Mouse (Mus musculus) stomach, embryonic 15.5 days (tissue): ENCODE measurements at regions not wholly inside any gene's neighbourhood (a gene's known extent, or its start where the extent isn't known, plus 50 kb on each side); places are given as distances from the start of the nearest gene placed in this dataset.

ENCODE experiments used
- ATAC-seq: fragments of 200-750 bp; cut with Nextera tagmentation; 2 replicates; pipeline ENCODE4 v1.8.0; 2017; ENCODE audit warnings: low read depth, moderate number of reproducible peaks, moderate TSS enrichment; ENCODE audit not compliant: insufficient read depth, low FRiP score
- H3K27ac ChIP-seq: fragments of 300-500 bp; sonication (generic); 2 replicates; pipeline ENCODE4 v1.5.1; 2015; ENCODE audit warnings: mild to moderate bottlenecking, inconsistent platforms
- H3K27me3 ChIP-seq: fragments of 300-500 bp; sonication (generic); replicated peaks from 2 replicates; pipeline ENCODE4 v1.6.1; 2015; ENCODE audit warnings: inconsistent platforms
- H3K36me3 ChIP-seq: fragments of 300-500 bp; sonication (generic); 2 replicates; pipeline ENCODE4 v1.6.1; 2015; ENCODE audit warnings: inconsistent platforms
- H3K4me1 ChIP-seq: fragments of 300-500 bp; sonication (generic); 2 replicates; pipeline ENCODE4 v1.6.1; 2015; ENCODE audit warnings: inconsistent platforms
- H3K4me2 ChIP-seq: fragments of 300-500 bp; sonication (generic); 2 replicates; pipeline ENCODE4 v1.6.1; 2015; ENCODE audit warnings: mild to moderate bottlenecking, inconsistent platforms
- H3K4me3 ChIP-seq: fragments of 300-500 bp; sonication (generic); replicated peaks from 2 replicates; pipeline ENCODE4 v1.5.1; 2015; ENCODE audit warnings: inconsistent platforms
- H3K9ac ChIP-seq: fragments of 300-500 bp; sonication (generic); 2 replicates; pipeline ENCODE4 v1.6.1; 2015; ENCODE audit warnings: inconsistent platforms
- H3K9me3 ChIP-seq: fragments of 300-500 bp; sonication (generic); 2 replicates; pipeline ENCODE4 v1.6.1; 2016; ENCODE audit warnings: inconsistent platforms
- WGBS: fragments of 180-500 bp; shearing (Covaris S2); methylation state at CpG from one replicate; pipeline ENCODE4 v1.1.7; 2015; 5-methylcytosine and 5-hydroxymethylcytosine counted together

- Histone ChIP-seq H3K27me3 (no peaks in the 10 kb centered on the region), H3K4me1 (no peaks in the 10 kb centered on the region), H3K9ac (no peak overlapping the region), H3K27ac (no peak overlapping the region), H3K9me3 (no peaks in the 10 kb centered on the region), H3K4me3 (no peak overlapping the region), H3K4me2 (no peak overlapping the region), H3K36me3 (no peaks in the 10 kb centered on the region)
- 51% methylated on average over 1 of the region's 1 CpGs for WGBS
- ATAC-seq, result no peak
These were observed 544.3 kb upstream of the Rag2 start for GRCm38 (mm10) chr2:101080231-101080630.

- Histone ChIP-seq H3K27me3 (no peaks in the 10 kb centered on the region), H3K27ac (no peak overlapping the region), H3K4me1 (no peaks in the 10 kb centered on the region), H3K4me2 (no peak overlapping the region), H3K9ac (no peak overlapping the region), H3K9me3 (no peaks in the 10 kb centered on the region), H3K4me3 (no peak overlapping the region), H3K36me3 (no peaks in the 10 kb centered on the region)
- no peak for ATAC-seq
These were observed 540.7 kb upstream of the Rag2 start for GRCm38 (mm10) chr2:101083813-101084212.

GRCm38 (mm10) chr2:101084648-101085047, 539.9 kb upstream of the Rag2 start:
- no peak overlapping the region for H3K4me2 ChIP-seq
- ATAC-seq, result no peak
- H3K27ac ChIP-seq, result no peak overlapping the region
- H3K4me3 ChIP-seq, result no peak overlapping the region
- H3K9me3 ChIP-seq, result no peaks in the 10 kb centered on the region
- no peak overlapping the region for H3K9ac ChIP-seq
- H3K36me3 ChIP-seq, result no peaks in the 10 kb centered on the region
- no peaks in the 10 kb centered on the region for H3K4me1 ChIP-seq
- no peaks in the 10 kb centered on the region for H3K27me3 ChIP-seq
- WGBS, result 83% methylated on average over 1 of the region's 1 CpGs

- no peak for ATAC-seq
- 62% methylated on average over 1 of the region's 1 CpGs for WGBS
These were observed 517.2 kb upstream of the Rag2 start for GRCm38 (mm10) chr2:101107183-101107872.

GRCm38 (mm10) chr2:101136867-101137266, 487.7 kb upstream of the Rag2 start:
- Histone ChIP-seq H3K36me3 (no peaks in the 10 kb centered on the region), H3K9me3 (no peaks in the 10 kb centered on the region), H3K27ac (no peak overlapping the region), H3K4me1 (no peaks in the 10 kb centered on the region), H3K4me2 (no peak overlapping the region), H3K4me3 (no peak overlapping the region), H3K9ac (no peak overlapping the region), H3K27me3 (no peaks in the 10 kb centered on the region)
- 11% methylated on average over 1 of the region's 1 CpGs for WGBS
- no peak for ATAC-seq

More at GRCm38 (mm10) chr2:101107183-101107872, 517.2 kb upstream of the Rag2 start:
- Histone ChIP-seq H3K9me3 (no peaks in the 10 kb centered on the region), H3K36me3 (no peaks in the 10 kb centered on the region), H3K4me2 (no peak overlapping the region), H3K4me1 (no peaks in the 10 kb centered on the region), H3K27ac (no peak overlapping the region), H3K4me3 (no peak overlapping the region), H3K9ac (no peak overlapping the region), H3K27me3 (no peaks in the 10 kb centered on the region)

GRCm38 (mm10) chr2:101139931-101140330, 484.6 kb upstream of the Rag2 start:
- Histone ChIP-seq H3K36me3 (no peaks in the 10 kb centered on the region), H3K27ac (no peak overlapping the region)

GRCm38 (mm10) chr2:101156755-101157271, 467.7 kb upstream of the Rag2 start:
- no peak overlapping the region for H3K27ac ChIP-seq
- no peak for ATAC-seq
- WGBS, result 71% methylated on average over 5 of the region's 5 CpGs
- no peaks in the 10 kb centered on the region for H3K9me3 ChIP-seq
- no peak overlapping the region for H3K4me3 ChIP-seq
- H3K4me2 ChIP-seq, result no peak overlapping the region
- H3K36me3 ChIP-seq, result no peaks in the 10 kb centered on the region
- no peak overlapping the region for H3K9ac ChIP-seq
- no peaks in the 10 kb centered on the region for H3K4me1 ChIP-seq
- no peaks in the 10 kb centered on the region for H3K27me3 ChIP-seq

More at GRCm38 (mm10) chr2:101139931-101140330, 484.6 kb upstream of the Rag2 start:
- Histone ChIP-seq H3K9ac (no peak overlapping the region), H3K4me1 (no peaks in the 10 kb centered on the region), H3K9me3 (no peaks in the 10 kb centered on the region), H3K4me3 (no peak overlapping the region), H3K4me2 (no peak overlapping the region), H3K27me3 (no peaks in the 10 kb centered on the region)
- no peak for ATAC-seq
- 90% methylated on average over 1 of the region's 1 CpGs for WGBS

- 23% methylated on average over 4 of the region's 4 CpGs for WGBS
- no peak for ATAC-seq
- H3K9me3 ChIP-seq, result no peaks in the 10 kb centered on the region
- H3K4me2 ChIP-seq, result no peak overlapping the region
- H3K4me3 ChIP-seq, result no peak overlapping the region
- no peaks in the 10 kb centered on the region for H3K4me1 ChIP-seq
- no peak overlapping the region for H3K9ac ChIP-seq
- no peaks in the 10 kb centered on the region for H3K27me3 ChIP-seq
- no peak overlapping the region for H3K27ac ChIP-seq
- no peaks in the 10 kb centered on the region for H3K36me3 ChIP-seq
These were observed 465.2 kb upstream of the Rag2 start for GRCm38 (mm10) chr2:101159276-101159675.

GRCm38 (mm10) chr2:101165942-101166341, 458.6 kb upstream of the Rag2 start:
- H3K9ac ChIP-seq, result no peak overlapping the region
- no peaks in the 10 kb centered on the region for H3K36me3 ChIP-seq
- 75% methylated on average over 6 of the region's 6 CpGs for WGBS
- H3K9me3 ChIP-seq, result no peaks in the 10 kb centered on the region
- H3K27ac ChIP-seq, result no peak overlapping the region
- H3K4me3 ChIP-seq, result no peak overlapping the region
- ATAC-seq, result no peak
- H3K4me1 ChIP-seq, result no peaks in the 10 kb centered on the region
- H3K27me3 ChIP-seq, result no peaks in the 10 kb centered on the region
- no peak overlapping the region for H3K4me2 ChIP-seq

- H3K9ac ChIP-seq, result no peak overlapping the region
- no peak overlapping the region for H3K4me3 ChIP-seq
- 29% methylated on average over 6 of the region's 6 CpGs for whole genome bisulfite sequencing
- no peak for ATAC-seq
- H3K4me1 ChIP-seq, result no peaks in the 10 kb centered on the region
- H3K4me2 ChIP-seq, result no peak overlapping the region
- no peaks in the 10 kb centered on the region for H3K27me3 ChIP-seq
- no peaks in the 10 kb centered on the region for H3K9me3 ChIP-seq
- H3K27ac ChIP-seq, result no peak overlapping the region
- H3K36me3 ChIP-seq, result no peaks in the 10 kb centered on the region
These were observed 451.7 kb upstream of the Rag2 start for GRCm38 (mm10) chr2:101172806-101173205.

- Histone ChIP-seq H3K36me3 (no peaks in the 10 kb centered on the region), H3K9me3 (no peaks in the 10 kb centered on the region), H3K9ac (no peak overlapping the region), H3K4me1 (no peaks in the 10 kb centered on the region), H3K27me3 (no peaks in the 10 kb centered on the region), H3K4me3 (no peak overlapping the region), H3K27ac (no peak overlapping the region), H3K4me2 (no peak overlapping the region)
- no peak for ATAC-seq
- 76% methylated on average over 3 of the region's 3 CpGs for WGBS
These were observed 449.4 kb upstream of the Rag2 start for GRCm38 (mm10) chr2:101175124-101175523.

- Histone ChIP-seq H3K4me2 (no peak overlapping the region), H3K27me3 (no peaks in the 10 kb centered on the region), H3K4me3 (no peak overlapping the region), H3K9me3 (no peaks in the 10 kb centered on the region), H3K27ac (no peak overlapping the region), H3K4me1 (no peaks in the 10 kb centered on the region), H3K36me3 (no peaks in the 10 kb centered on the region), H3K9ac (no peak overlapping the region)
- WGBS, result 55% methylated on average over 3 of the region's 3 CpGs
- no peak for ATAC-seq
These were observed 417.9 kb upstream of the Rag2 start for GRCm38 (mm10) chr2:101206637-101207036.

- Histone ChIP-seq H3K36me3 (no peaks in the 10 kb centered on the region), H3K4me3 (no peak overlapping the region), H3K4me2 (no peak overlapping the region), H3K9me3 (no peaks in the 10 kb centered on the region), H3K4me1 (no peaks in the 10 kb centered on the region), H3K9ac (no peak overlapping the region), H3K27ac (no peak overlapping the region), H3K27me3 (no peaks in the 10 kb centered on the region)
- 73% methylated on average over 4 of the region's 4 CpGs for WGBS
- ATAC-seq, result no peak
These were observed 415.4 kb upstream of the Rag2 start for GRCm38 (mm10) chr2:101209136-101209535.
